In the genomic region with DNA sequence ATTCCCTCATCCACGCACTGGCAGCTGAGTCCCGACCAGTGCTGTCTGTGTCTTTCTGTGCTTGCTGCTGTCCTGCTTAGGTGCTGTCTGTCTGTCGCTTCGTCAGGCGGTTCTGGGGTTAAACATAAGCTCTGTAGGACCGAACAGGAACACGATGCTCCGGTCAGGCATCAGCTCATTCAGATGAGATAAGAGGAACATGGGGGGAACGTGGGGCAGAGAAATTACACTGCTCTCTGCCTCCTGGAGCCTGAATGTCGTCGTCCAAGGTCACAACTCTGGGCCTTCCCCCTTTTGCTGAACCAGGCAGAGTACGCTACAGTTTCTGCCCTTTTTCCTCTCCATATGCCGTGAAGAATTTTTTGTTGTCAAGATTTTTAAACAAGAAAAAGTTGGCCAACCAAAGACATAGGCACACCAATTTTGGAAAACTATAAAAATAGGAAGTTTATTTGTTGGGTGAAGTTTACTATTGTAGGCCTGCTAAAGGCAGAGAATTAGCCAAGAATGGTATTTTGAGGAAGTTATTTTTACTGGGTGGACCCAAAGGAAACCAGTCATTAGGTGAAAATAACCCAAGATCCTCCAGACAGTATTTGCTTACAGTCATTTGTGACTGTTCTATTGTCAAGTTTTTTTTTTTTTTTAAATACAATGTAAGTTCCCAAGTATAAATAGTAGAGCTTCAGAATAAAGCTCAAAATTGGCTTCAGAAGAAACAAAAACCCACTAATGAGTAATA, we compare ENCODE assay signal across 12 mouse cellular contexts.
DNase-seq lines count a peak whose midpoint lies in the region; ATAC-seq and TF ChIP-seq lines count a peak whose summit lies in the region.
"Had no signal": no experiment of that assay in that cellular context is flagged by ENCODE, and none has a peak within 500 bp of the region (broad histone marks: within the 10 kb centered on the region; RNA-seq: fewer than 3 reads in every experiment).

No protein-coding gene starts in this region.

- no peaks in the 10 kb centered on the region for H3K36me3 ChIP-seq in kidney, embryonic 16.5 days (ENCODE audit: insufficient read depth, low read length)
- peaks cover 0 to 20% of the 10 kb centered on the region in 2 experiments for H3K36me3 ChIP-seq in CH12.LX (replicated peaks in 1 of 2; ENCODE audit: control insufficient read depth in 1 of 2, insufficient read depth in 1 of 2, low read length in 1 of 2)
- no peaks in the 10 kb centered on the region for H3K36me3 ChIP-seq in liver, embryonic 16.5 days (ENCODE audit: control insufficient read depth, insufficient read depth)
- H3K36me3 ChIP-seq in hindbrain, postnatal 0 days (ENCODE audit: insufficient read depth, low read length), result no peaks in the 10 kb centered on the region
- H3K36me3 ChIP-seq: midbrain, embryonic 12.5 days had no signal

- peak overlapping the region; percentile 54 for H3K27ac ChIP-seq in kidney, embryonic 16.5 days (ENCODE audit: low read length)
- peak overlapping the region; percentile 68 for H3K27ac ChIP-seq in CH12.LX (ENCODE audit: insufficient read depth, low read depth)
- peak overlapping the region; percentile 90 for H3K27ac ChIP-seq in brown adipose tissue, adult 24 weeks (replicated peaks; ENCODE audit: low read depth, low read length)
- peak overlapping the region; percentile 66 for H3K27ac ChIP-seq in liver, embryonic 16.5 days (ENCODE audit: low read length)
- H3K27ac ChIP-seq in hindbrain, postnatal 0 days, result no peak overlapping the region
- H3K27ac ChIP-seq: midbrain, embryonic 12.5 days had no signal

- no peak for ATAC-seq in kidney, embryonic 16.5 days (ENCODE audit: low FRiP score, low TSS enrichment)
- ATAC-seq in liver, embryonic 16.5 days (ENCODE audit: low read depth), result no peak; the same call in 1 of the 2 replicates
- no peak for ATAC-seq in hindbrain, postnatal 0 days
- ATAC-seq: Patski had no signal

- no peak overlapping the region for H3K4me2 ChIP-seq in kidney, embryonic 16.5 days (replicated peaks; ENCODE audit: low read depth, low read length)
- peak overlapping the region; percentile 5; the same call in 1 of the 2 replicates for H3K4me2 ChIP-seq in CH12.LX (ENCODE audit: insufficient read depth, low read depth, poor library complexity, severe bottlenecking)
- H3K4me2 ChIP-seq in liver, embryonic 16.5 days (ENCODE audit: low read depth, low read length), result no peak overlapping the region
- H3K4me2 ChIP-seq in hindbrain, postnatal 0 days (ENCODE audit: low read depth, low read length), result no peak overlapping the region
- H3K4me2 ChIP-seq: midbrain, embryonic 12.5 days had no signal

- peak; percentile 54; the same call in 1 of the 2 replicates for TF ChIP-seq EP300 in CH12.LX (IDR thresholded peaks at IDR 0.05; ENCODE audit: low read length)

- no peak overlapping the region for H3K4me3 ChIP-seq in kidney, embryonic 16.5 days (ENCODE audit: low read length)
- peak overlapping the region in 1 of 3 experiments; percentile 34 for H3K4me3 ChIP-seq in CH12.LX (replicated peaks in 1 of 3; ENCODE audit: low read depth in 2 of 3, low read length in 2 of 3, poor library complexity in 1 of 3)
- H3K4me3 ChIP-seq in brown adipose tissue, adult 24 weeks (ENCODE audit: insufficient read depth, low read depth, low read length), result no peak overlapping the region
- no peak overlapping the region for H3K4me3 ChIP-seq in liver, embryonic 16.5 days (ENCODE audit: low read depth, low read length)
- H3K4me3 ChIP-seq in hindbrain, postnatal 0 days (ENCODE audit: low read length), result no peak overlapping the region
- H3K4me3 ChIP-seq: midbrain, embryonic 12.5 days had no signal

- no peak for TF ChIP-seq CTCF in CH12.LX (conservative IDR thresholded peaks at IDR 0.05 in 1 of 2, IDR thresholded peaks at IDR 0.05 in 1 of 2; ENCODE audit: low read depth in 2 of 2, low read length in 2 of 2)
- TF ChIP-seq CTCF in hindbrain, postnatal 0 days (IDR thresholded peaks at IDR 0.05; ENCODE audit: low read depth), result no peak

- peaks cover 56% of the 10 kb centered on the region for H3K4me1 ChIP-seq in kidney, embryonic 16.5 days (ENCODE audit: insufficient read depth, low read length)
- peaks cover 19 to 87% of the 10 kb centered on the region in 2 experiments for H3K4me1 ChIP-seq in CH12.LX (ENCODE audit: control insufficient read depth in 1 of 2, insufficient read depth in 2 of 2)
- H3K4me1 ChIP-seq in brown adipose tissue, adult 24 weeks (ENCODE audit: control insufficient read depth, insufficient read depth, insufficient read length, low read length), result peaks cover 30% of the 10 kb centered on the region
- peaks cover 22% of the 10 kb centered on the region for H3K4me1 ChIP-seq in liver, embryonic 16.5 days (ENCODE audit: control insufficient read depth, low read depth, low read length)
- H3K4me1 ChIP-seq in hindbrain, postnatal 0 days (ENCODE audit: insufficient read depth, low read length), result peaks cover 10% of the 10 kb centered on the region

- in situ Hi-C loops in CH12.LX (cut with MboI; ENCODE audit: low pct_ligation_motif_present, low pct_unique_long_range_greater_than_20kb, low sequenced_read_pairs), result loop anchor here (5.0 kb wide), 1 partner anchor 34 kb away; no protein-coding TSS in a partner anchor

- WGBS in kidney, embryonic 16.5 days, result 58% methylated on average over 13 of the region's 13 CpGs
- WGBS in liver, embryonic 16.5 days (ENCODE audit: insufficient replicate concordance), result 22% methylated on average over 13 of the region's 13 CpGs
- WGBS in hindbrain, postnatal 0 days, result 86% methylated on average over 13 of the region's 13 CpGs

- no peak for TF ChIP-seq POLR2A in CH12.LX (IDR thresholded peaks at IDR 0.05; ENCODE audit: low read depth, low read length)

- no peaks in the 10 kb centered on the region for H3K27me3 ChIP-seq in kidney, embryonic 16.5 days (ENCODE audit: insufficient read depth, low read length)
- no peaks in the 10 kb centered on the region for H3K27me3 ChIP-seq in CH12.LX (replicated peaks)
- no peaks in the 10 kb centered on the region for H3K27me3 ChIP-seq in liver, embryonic 16.5 days (ENCODE audit: control insufficient read depth, insufficient read depth, low read depth, low read length)
- no peaks in the 10 kb centered on the region for H3K27me3 ChIP-seq in hindbrain, postnatal 0 days (ENCODE audit: insufficient read depth, low read length)
- H3K27me3 ChIP-seq: midbrain, embryonic 12.5 days; Patski had no signal

- dilution Hi-C loops in CH12.LX (cut with MboI; ENCODE audit: extremely low pct_ligation_motif_present, extremely low pct_unique_long_range_greater_than_20kb, low sequenced_read_pairs), result no loop called here

- peaks cover 3% of the 10 kb centered on the region; the same call in 1 of the 2 replicates for H3K79me2 ChIP-seq in CH12.LX (replicated peaks; ENCODE audit: control insufficient read depth, extremely low read depth, insufficient read depth, poor library complexity, severe bottlenecking)

- H3K9ac ChIP-seq in kidney, embryonic 16.5 days (replicated peaks; ENCODE audit: low read length), result no peak overlapping the region
- no peak overlapping the region for H3K9ac ChIP-seq in CH12.LX (ENCODE audit: insufficient read depth, low read depth)
- no peak overlapping the region for H3K9ac ChIP-seq in liver, embryonic 16.5 days (ENCODE audit: low read depth, low read length)
- no peak overlapping the region for H3K9ac ChIP-seq in hindbrain, postnatal 0 days (replicated peaks; ENCODE audit: low read length)
- H3K9ac ChIP-seq: midbrain, embryonic 12.5 days had no signal

- DNase-seq in kidney, postnatal 4 days, result no peak
- DNase-seq in CH12.LX (ENCODE audit: extremely low read depth), result peak; percentile 82
- no peak for DNase-seq in urinary bladder, postnatal 10 days (ENCODE audit: low spot score)
- DNase-seq in hindbrain, postnatal 0 days (ENCODE audit: low spot score), result no peak
- DNase-seq in thymus, adult 18-20 months, result no peak
- DNase-seq: cerebellum, adult 11-12 months; retina, postnatal 1 day had no signal

- TF ChIP-seq RAD21 in CH12.LX (IDR thresholded peaks at IDR 0.05; ENCODE audit: low read depth, low read length), result no peak

- H3K9me3 ChIP-seq in kidney, embryonic 16.5 days (ENCODE audit: low read length), result no peaks in the 10 kb centered on the region
- H3K9me3 ChIP-seq in CH12.LX (replicated peaks; ENCODE audit: low read length), result no peaks in the 10 kb centered on the region
- no peaks in the 10 kb centered on the region for H3K9me3 ChIP-seq in liver, embryonic 16.5 days (replicated peaks; ENCODE audit: control insufficient read depth, low read length)
- H3K9me3 ChIP-seq in hindbrain, postnatal 0 days (ENCODE audit: low read length), result no peaks in the 10 kb centered on the region
- H3K9me3 ChIP-seq: midbrain, embryonic 12.5 days had no signal

TF ChIP-seq in CH12.LX, 34 proteins besides CTCF, POLR2A, EP300 and RAD21:
- TF ChIP-seq ZMIZ1 (IDR thresholded peaks at IDR 0.05; ENCODE audit: low read depth, low read length) (no peak), KAT2A (IDR thresholded peaks at IDR 0.05; ENCODE audit: insufficient replicate concordance, low read length) (no peak), NRF1 (IDR thresholded peaks at IDR 0.05; ENCODE audit: low read depth, low read length) (no peak), JUND (conservative IDR thresholded peaks at IDR 0.05; ENCODE audit: low read depth, low read length) (peak; percentile 40; the same call in 1 of the 2 replicates), HCFC1 (IDR thresholded peaks at IDR 0.05; ENCODE audit: low read depth, low read length) (no peak), TBP (conservative IDR thresholded peaks at IDR 0.05; ENCODE audit: low read depth, low read length) (no peak), ZNF384 (IDR thresholded peaks at IDR 0.05; ENCODE audit: low read depth, low read length) (peak; percentile 86), ZKSCAN1 (IDR thresholded peaks at IDR 0.05; ENCODE audit: borderline replicate concordance, low read depth, low read length) (no peak), MEF2A (IDR thresholded peaks at IDR 0.05; ENCODE audit: borderline replicate concordance, low read depth, low read length) (peak; percentile 64), GABPA (IDR thresholded peaks at IDR 0.05; ENCODE audit: insufficient replicate concordance, low read depth, low read length) (no peak), JUN (IDR thresholded peaks at IDR 0.05; ENCODE audit: insufficient read depth, low read depth, low read length) (no peak), POLR2AphosphoS2 (IDR thresholded peaks at IDR 0.05; ENCODE audit: low read depth, low read length) (no peak), ZC3H11A (IDR thresholded peaks at IDR 0.05; ENCODE audit: low read depth, low read length) (no peak)
